Comparison of ENCODE assay signal across 21 mouse cellular contexts in the genomic region with DNA sequence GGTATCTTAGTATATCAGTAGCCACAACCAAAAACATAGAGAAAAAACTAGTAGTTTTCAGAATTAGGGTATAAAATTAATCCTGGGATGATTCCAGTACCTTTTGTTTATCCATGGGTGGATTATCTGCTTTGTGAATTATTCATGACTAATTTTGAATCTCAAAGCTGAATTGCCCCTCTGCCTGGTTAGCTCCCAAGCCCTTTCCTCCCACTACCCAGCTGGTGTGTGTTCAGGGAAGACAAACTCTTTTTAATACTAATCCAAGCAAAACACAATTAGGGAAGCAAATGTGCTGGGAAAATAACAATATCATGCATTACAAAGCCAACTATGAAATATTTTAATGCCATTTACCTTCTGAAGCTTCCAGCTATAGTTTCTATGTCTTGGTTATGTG.
DNase-seq lines count a peak whose midpoint lies in the region; ATAC-seq lines count a peak whose summit lies in the region.
"Had no signal": no experiment of that assay in that cellular context is flagged by ENCODE, and none has a peak within 500 bp of the region (broad histone marks: within the 10 kb centered on the region; RNA-seq: fewer than 3 reads in every experiment).

No protein-coding gene starts in this region.

- no peak overlapping the region for H3K4me3 ChIP-seq in forebrain, embryonic 16.5 days (replicated peaks; ENCODE audit: low read length)
- H3K4me3 ChIP-seq in forebrain, embryonic 10.5 days, result no peak overlapping the region
- H3K4me3 ChIP-seq in midbrain, embryonic 12.5 days, result no peak overlapping the region
- H3K4me3 ChIP-seq in midbrain, embryonic 13.5 days (replicated peaks), result no peak overlapping the region
- H3K4me3 ChIP-seq in intestine, embryonic 15.5 days (replicated peaks), result no peak overlapping the region
- H3K4me3 ChIP-seq: embryonic facial prominence, embryonic 10.5 days; erythroblast, embryonic 14.5 days; forebrain, embryonic 15.5 days; heart, embryonic 12.5 days; hindbrain, embryonic 15.5 days had no signal

- H3K4me2 ChIP-seq in forebrain, embryonic 16.5 days (ENCODE audit: low read length), result no peak overlapping the region
- H3K4me2 ChIP-seq in midbrain, embryonic 12.5 days (replicated peaks), result no peak overlapping the region
- H3K4me2 ChIP-seq in midbrain, embryonic 13.5 days (replicated peaks), result no peak overlapping the region
- H3K4me2 ChIP-seq in intestine, embryonic 15.5 days (replicated peaks), result no peak overlapping the region
- H3K4me2 ChIP-seq: forebrain, embryonic 15.5 days; heart, embryonic 12.5 days; hindbrain, embryonic 15.5 days had no signal

- intact Hi-C loops in heart, postnatal 10 days (cut with DNase I), result no loop called here

- H3K36me3 ChIP-seq in forebrain, embryonic 16.5 days (ENCODE audit: control insufficient read depth, insufficient read depth), result no peaks in the 10 kb centered on the region
- no peaks in the 10 kb centered on the region for H3K36me3 ChIP-seq in forebrain, embryonic 10.5 days (replicated peaks)
- no peaks in the 10 kb centered on the region for H3K36me3 ChIP-seq in midbrain, embryonic 12.5 days
- no peaks in the 10 kb centered on the region for H3K36me3 ChIP-seq in midbrain, embryonic 13.5 days
- H3K36me3 ChIP-seq in intestine, embryonic 15.5 days, result no peaks in the 10 kb centered on the region
- H3K36me3 ChIP-seq: embryonic facial prominence, embryonic 10.5 days; forebrain, embryonic 15.5 days; G1E; heart, embryonic 12.5 days; hindbrain, embryonic 15.5 days had no signal

- no peaks in the 10 kb centered on the region for H3K9me3 ChIP-seq in forebrain, embryonic 16.5 days (ENCODE audit: control insufficient read depth, low read length)
- no peaks in the 10 kb centered on the region for H3K9me3 ChIP-seq in forebrain, embryonic 10.5 days
- no peaks in the 10 kb centered on the region for H3K9me3 ChIP-seq in midbrain, embryonic 12.5 days
- no peaks in the 10 kb centered on the region for H3K9me3 ChIP-seq in midbrain, embryonic 13.5 days
- no peaks in the 10 kb centered on the region for H3K9me3 ChIP-seq in intestine, embryonic 15.5 days
- H3K9me3 ChIP-seq: embryonic facial prominence, embryonic 10.5 days; forebrain, embryonic 15.5 days; heart, embryonic 12.5 days; hindbrain, embryonic 15.5 days had no signal

- H3K4me1 ChIP-seq in forebrain, embryonic 16.5 days (replicated peaks; ENCODE audit: control insufficient read depth, insufficient read depth, low read length), result no peaks in the 10 kb centered on the region
- no peaks in the 10 kb centered on the region for H3K4me1 ChIP-seq in forebrain, embryonic 10.5 days
- H3K4me1 ChIP-seq in midbrain, embryonic 12.5 days, result peaks cover 4% of the 10 kb centered on the region; the same call in 1 of the 2 replicates
- no peaks in the 10 kb centered on the region for H3K4me1 ChIP-seq in midbrain, embryonic 13.5 days (replicated peaks)
- H3K4me1 ChIP-seq in intestine, embryonic 15.5 days (replicated peaks), result no peaks in the 10 kb centered on the region
- H3K4me1 ChIP-seq: embryonic facial prominence, embryonic 10.5 days; heart, embryonic 12.5 days; hindbrain, embryonic 15.5 days had no signal

- no peak for DNase-seq in forebrain, embryonic 10.5 days (ENCODE audit: extremely low spot score, low spot score)
- peak; percentile 15 to 19 for DNase-seq in layer of hippocampus, postnatal 36 days
- no peak for DNase-seq in heart, postnatal 10 days
- DNase-seq: adrenal gland, adult 8-10 months; adrenal gland, postnatal 36 days; B cell, adult 2 months; cerebellum, adult 18-20 months; cerebellum, adult 9-11 months; gastrocnemius, postnatal 14 days; heart, postnatal 36 days had no signal

- H3K27me3 ChIP-seq in forebrain, embryonic 16.5 days (replicated peaks; ENCODE audit: control insufficient read depth, insufficient read depth, low read length), result no peaks in the 10 kb centered on the region
- H3K27me3 ChIP-seq in forebrain, embryonic 10.5 days (ENCODE audit: poor library complexity, severe bottlenecking), result no peaks in the 10 kb centered on the region
- no peaks in the 10 kb centered on the region for H3K27me3 ChIP-seq in midbrain, embryonic 12.5 days
- no peaks in the 10 kb centered on the region for H3K27me3 ChIP-seq in midbrain, embryonic 13.5 days
- H3K27me3 ChIP-seq in intestine, embryonic 15.5 days (replicated peaks), result no peaks in the 10 kb centered on the region
- H3K27me3 ChIP-seq: forebrain, embryonic 15.5 days; heart, embryonic 12.5 days; hindbrain, embryonic 15.5 days had no signal

- H3K9ac ChIP-seq in forebrain, embryonic 16.5 days (replicated peaks; ENCODE audit: low read depth, low read length), result no peak overlapping the region
- no peak overlapping the region for H3K9ac ChIP-seq in midbrain, embryonic 12.5 days (replicated peaks)
- H3K9ac ChIP-seq in midbrain, embryonic 13.5 days (replicated peaks), result no peak overlapping the region
- H3K9ac ChIP-seq in intestine, embryonic 15.5 days, result no peak overlapping the region
- H3K9ac ChIP-seq: forebrain, embryonic 15.5 days; heart, embryonic 12.5 days; hindbrain, embryonic 15.5 days had no signal

- no peak overlapping the region for H3K27ac ChIP-seq in forebrain, embryonic 16.5 days (ENCODE audit: low read length)
- H3K27ac ChIP-seq in forebrain, embryonic 10.5 days, result no peak overlapping the region
- H3K27ac ChIP-seq in midbrain, embryonic 12.5 days (replicated peaks), result no peak overlapping the region
- H3K27ac ChIP-seq in midbrain, embryonic 13.5 days, result no peak overlapping the region
- no peak overlapping the region for H3K27ac ChIP-seq in intestine, embryonic 15.5 days
- H3K27ac ChIP-seq: embryonic facial prominence, embryonic 10.5 days; forebrain, embryonic 15.5 days; hindbrain, embryonic 15.5 days had no signal

- peak; percentile 50; the same call in 1 of the 2 replicates for ATAC-seq in forebrain, embryonic 16.5 days
- ATAC-seq in midbrain, embryonic 12.5 days (ENCODE audit: low FRiP score, low read depth), result 0 out of 2 replicates have a peak, but pooled peaks have one; percentile 49
- no peak for ATAC-seq in midbrain, embryonic 13.5 days
- no peak for ATAC-seq in intestine, embryonic 15.5 days
- ATAC-seq: CD4-positive, CD25-positive, alpha-beta regulatory T cell, adult 4 months; forebrain, embryonic 15.5 days had no signal

Comparison
In these comparisons a context has a peak if more than half of its experiments do, and no peak if none do; other contexts are left out.
1. ATAC-seq: peak in forebrain, embryonic 16.5 days (single experiment) and midbrain, embryonic 12.5 days (single experiment); none in midbrain, embryonic 13.5 days (single experiment) and intestine, embryonic 15.5 days (single experiment).
2. DNase-seq: peak in layer of hippocampus, postnatal 36 days (2 of 2); none in forebrain, embryonic 10.5 days (single experiment) and heart, postnatal 10 days (0 of 2).